ENCODE assay signal across 12 mouse cellular contexts in genomic region chr10:21669750-21670161, GRCm38 (mm10).
A peak's percentile ranks its signal among the peaks of the same experiment; 100 is the strongest.
DNase-seq lines count a peak whose midpoint lies in the region; ATAC-seq and TF ChIP-seq lines count a peak whose summit lies in the region.
"Had no signal": no experiment of that assay in that cellular context is flagged by ENCODE, and none has a peak within 500 bp of the region (broad histone marks: within the 10 kb centered on the region; RNA-seq: fewer than 3 reads in every experiment).

No protein-coding gene starts in this region.

- no peak overlapping the region for H3K4me2 ChIP-seq in midbrain, embryonic 11.5 days
- no peak overlapping the region for H3K4me2 ChIP-seq in midbrain, embryonic 14.5 days (ENCODE audit: low read length)
- H3K4me2 ChIP-seq: liver, embryonic 15.5 days had no signal

- no peak for TF ChIP-seq CTCF in small intestine, adult 2 months (IDR thresholded peaks at IDR 0.05; ENCODE audit: extremely low read depth, insufficient read length, insufficient replicate concordance, low read depth, low read length)

- no peak for ATAC-seq in midbrain, embryonic 11.5 days (ENCODE audit: low FRiP score)
- no peak for ATAC-seq in midbrain, embryonic 14.5 days (ENCODE audit: low FRiP score, low TSS enrichment)

- TF ChIP-seq POLR2A in small intestine, adult 2 months (IDR thresholded peaks at IDR 0.05; ENCODE audit: low read depth, low read length): no peak

- 81% methylated on average over 11 of the region's 11 CpGs for WGBS in midbrain, embryonic 11.5 days
- WGBS in midbrain, embryonic 14.5 days: 78% methylated on average over 11 of the region's 11 CpGs
- WGBS in small intestine, adult 2 months: 75% methylated on average over 11 of the region's 11 CpGs

- intact Hi-C loops in gastrocnemius, postnatal 36 days (cut with DNase I): no loop called here

- H3K27me3 ChIP-seq in midbrain, embryonic 11.5 days (ENCODE audit: control insufficient read depth, insufficient read depth, low read length): no peaks in the 10 kb centered on the region
- no peaks in the 10 kb centered on the region for H3K27me3 ChIP-seq in midbrain, embryonic 14.5 days (ENCODE audit: control insufficient read depth, insufficient read depth, low read length)
- H3K27me3 ChIP-seq in small intestine, adult 2 months (ENCODE audit: control insufficient read depth, insufficient read depth, low read length): no peaks in the 10 kb centered on the region
- H3K27me3 ChIP-seq: hindbrain, embryonic 15.5 days; liver, embryonic 15.5 days had no signal

- H3K4me1 ChIP-seq in midbrain, embryonic 11.5 days (ENCODE audit: control insufficient read depth, insufficient read depth, low read length): no peaks in the 10 kb centered on the region
- H3K4me1 ChIP-seq in midbrain, embryonic 14.5 days (ENCODE audit: control insufficient read depth, insufficient read depth, low read length): no peaks in the 10 kb centered on the region
- H3K4me1 ChIP-seq in small intestine, adult 2 months (ENCODE audit: control insufficient read depth, insufficient read depth, insufficient read length, low read length): peaks cover 12% of the 10 kb centered on the region; the same call in 1 of the 2 replicates
- H3K4me1 ChIP-seq: hindbrain, embryonic 15.5 days; liver, embryonic 15.5 days had no signal

- no peak overlapping the region for H3K27ac ChIP-seq in midbrain, embryonic 11.5 days (ENCODE audit: low read depth, low read length)
- no peak overlapping the region for H3K27ac ChIP-seq in midbrain, embryonic 14.5 days (replicated peaks; ENCODE audit: low read depth, low read length)
- H3K27ac ChIP-seq in small intestine, adult 2 months (ENCODE audit: insufficient read depth, low read depth, low read length): peak overlapping the region; percentile 22
- H3K27ac ChIP-seq: hindbrain, embryonic 15.5 days; liver, embryonic 15.5 days had no signal

- DNase-seq in adrenal gland, adult 2 months: peak; percentile 54
- DNase-seq in adrenal gland, postnatal 4 days (ENCODE audit: low spot score in 2 of 2): no peak
- peak; percentile 80 for DNase-seq in midbrain, embryonic 11.5 days (ENCODE audit: low spot score, missing footprints)
- DNase-seq in midbrain, embryonic 14.5 days: no peak
- DNase-seq in kidney, postnatal 14 days: peak; percentile 37
- no peak for DNase-seq in spleen, postnatal 36 days (ENCODE audit: low spot score in 2 of 2)
- no peak for DNase-seq in gastrocnemius, postnatal 36 days
- DNase-seq: cerebellum, adult 11-12 months; thymus, postnatal 14 days had no signal

- H3K9me3 ChIP-seq in midbrain, embryonic 11.5 days (ENCODE audit: control insufficient read depth, low read length): no peaks in the 10 kb centered on the region
- H3K9me3 ChIP-seq in midbrain, embryonic 14.5 days (ENCODE audit: control insufficient read depth, low read length): no peaks in the 10 kb centered on the region
- H3K9me3 ChIP-seq: hindbrain, embryonic 15.5 days; liver, embryonic 15.5 days had no signal

- H3K4me3 ChIP-seq in midbrain, embryonic 11.5 days (ENCODE audit: low read depth, low read length): no peak overlapping the region
- no peak overlapping the region for H3K4me3 ChIP-seq in midbrain, embryonic 14.5 days (replicated peaks; ENCODE audit: low read depth, low read length)
- H3K4me3 ChIP-seq in small intestine, adult 2 months (ENCODE audit: low read depth, low read length): no peak overlapping the region
- H3K4me3 ChIP-seq: hindbrain, embryonic 15.5 days; liver, embryonic 15.5 days had no signal

- no peak overlapping the region for H3K9ac ChIP-seq in midbrain, embryonic 11.5 days (ENCODE audit: low read length)
- H3K9ac ChIP-seq in midbrain, embryonic 14.5 days (replicated peaks; ENCODE audit: low read length): no peak overlapping the region
- H3K9ac ChIP-seq: hindbrain, embryonic 15.5 days; liver, embryonic 15.5 days had no signal

- H3K36me3 ChIP-seq in midbrain, embryonic 11.5 days (ENCODE audit: control insufficient read depth, insufficient read depth, low read length): no peaks in the 10 kb centered on the region
- H3K36me3 ChIP-seq in midbrain, embryonic 14.5 days (ENCODE audit: control insufficient read depth, insufficient read depth, low read length): no peaks in the 10 kb centered on the region
- H3K36me3 ChIP-seq in small intestine, adult 2 months (ENCODE audit: control insufficient read depth, insufficient read depth, low read length): no peaks in the 10 kb centered on the region
- H3K36me3 ChIP-seq: hindbrain, embryonic 15.5 days; liver, embryonic 15.5 days had no signal

Comparison
In these comparisons a context has a peak if more than half of its experiments do, and no peak if none do; other contexts are left out.
1. DNase-seq: peak in adrenal gland, adult 2 months (single experiment), midbrain, embryonic 11.5 days (single experiment) and kidney, postnatal 14 days (single experiment); none in adrenal gland, postnatal 4 days (0 of 2), midbrain, embryonic 14.5 days (single experiment), spleen, postnatal 36 days (0 of 2) and gastrocnemius, postnatal 36 days (0 of 2).